Mouse (Mus musculus) intestine, embryonic 14.5 days (tissue): ENCODE data around the gene Tpm4. TPM values are rescaled to one million over a fixed set of nuclear protein-coding genes. Genes with fewer than 3 reads are reported as not detected.
A peak's percentile ranks its signal among the peaks of the same experiment; 100 is the strongest.

Source experiments
- ATAC-seq: fragments of 200-750 bp; cut with Nextera tagmentation; replicated peaks from 2 replicates; pipeline ENCODE4 v1.8.0; 2017; ENCODE audit warnings: low read depth, moderate number of reproducible peaks, moderate TSS enrichment, moderate library complexity; ENCODE audit not compliant: low FRiP score, low TSS enrichment
- DNase-seq: peaks from one replicate; pipeline ENCODE4 v3.0.0-alpha.2; 2018; ENCODE audit warnings: low spot score
- H3K27ac ChIP-seq: fragments of 300-500 bp; sonication (generic); 2 replicates; pipeline ENCODE4 v1.5.1; 2014; ENCODE audit warnings: low read depth, mild to moderate bottlenecking, control low read depth
- H3K27me3 ChIP-seq: fragments of 300-500 bp; sonication (generic); replicated peaks from 2 replicates; pipeline ENCODE4 v1.6.1; 2014; ENCODE audit warnings: low read length, control low read depth; ENCODE audit not compliant: control insufficient read depth, insufficient read depth
- H3K36me3 ChIP-seq: fragments of 300-500 bp; sonication (generic); 2 replicates; pipeline ENCODE4 v1.6.1; 2014; ENCODE audit warnings: low read length, control low read depth; ENCODE audit not compliant: control insufficient read depth, insufficient read depth
- H3K4me1 ChIP-seq: fragments of 300-500 bp; sonication (generic); replicated peaks from 2 replicates; pipeline ENCODE4 v1.6.1; 2014; ENCODE audit warnings: low read length, control low read depth, mixed read lengths; ENCODE audit not compliant: control insufficient read depth, insufficient read depth
- H3K4me2 ChIP-seq: fragments of 300-500 bp; sonication (generic); 2 replicates; pipeline ENCODE4 v1.6.1; 2014; ENCODE audit warnings: low read length
- H3K4me3 ChIP-seq: fragments of 300-500 bp; sonication (generic); 2 replicates; pipeline ENCODE4 v1.5.1; 2014; ENCODE audit warnings: low read depth, low read length, control low read depth, mixed read lengths
- H3K9ac ChIP-seq: fragments of 300-500 bp; sonication (generic); 2 replicates; pipeline ENCODE4 v1.6.1; 2014; ENCODE audit warnings: mild to moderate bottlenecking, low read length
- H3K9me3 ChIP-seq: fragments of 300-500 bp; sonication (generic); 2 replicates; pipeline ENCODE4 v1.6.1; 2016; ENCODE audit warnings: low read length, control low read depth; ENCODE audit not compliant: control insufficient read depth
- WGBS: fragments of 180-500 bp; shearing (Covaris S2); extraction: QIAGEN DNeasy Blood & Tissue Kit; methylation state at CpG from one replicate; pipeline ENCODE4 v1.1.7; 2014; 5-methylcytosine and 5-hydroxymethylcytosine counted together
- polyA plus RNA-seq: library from polyadenylated mRNA; unstranded; fragments of >200 nt; fragmentation: Nextera tagmentation; extraction: Ambion mirVana; gene quantifications from 2 replicates; pipeline ENCODE4 v1.2.1, GENCODE M21; 2014

The Tpm4 gene
- polyA plus RNA-seq, 1 experiment from 2014 or later: 558 TPM

- peak within 1 kb of the TSS; percentile 78 for H3K4me2 ChIP-seq
- WGBS: under 1% methylated on average over 81 of the region's 82 CpGs
- peak; percentile 99 for ATAC-seq
These were observed 26.2 kb downstream of the Tpm4 start, which contains the start of gene Rab8a for GRCm38 (mm10) chr8:72160707-72161697. Gene Rab8a (plus strand): TSS chr8:72161200.

GRCm38 (mm10) chr8:72162821-72163220, 28.0 kb downstream of the Tpm4 start:
- Histone ChIP-seq H3K4me3 (no peak overlapping the region), H3K4me2 (no peak overlapping the region), H3K9ac (no peak overlapping the region), H3K36me3 (peaks cover 12% of the 10 kb centered on the region), H3K9me3 (no peaks in the 10 kb centered on the region), H3K27ac (no peak overlapping the region), H3K4me1 (peaks cover 16% of the 10 kb centered on the region), H3K27me3 (no peaks in the 10 kb centered on the region)
- DNase-seq: no peak
- no peak for ATAC-seq

More at GRCm38 (mm10) chr8:72160707-72161697, 26.2 kb downstream of the Tpm4 start, which contains the start of gene Rab8a:
- Histone ChIP-seq H3K27me3 (no peaks in the 10 kb centered on the region), H3K27ac (peak within 1 kb of the TSS; percentile 55), H3K36me3 (peaks cover 9% of the 10 kb centered on the region), H3K4me1 (peaks cover 16% of the 10 kb centered on the region), H3K9ac (peak within 1 kb of the TSS; percentile 83), H3K4me3 (peak within 1 kb of the TSS; percentile 87), H3K9me3 (no peaks in the 10 kb centered on the region)
- peak; percentile 100 for DNase-seq

GRCm38 (mm10) chr8:72169098-72169668, 34.4 kb downstream of the Tpm4 start:
- Histone ChIP-seq H3K9me3 (no peaks in the 10 kb centered on the region), H3K27ac (no peak overlapping the region), H3K36me3 (peaks cover 70% of the 10 kb centered on the region), H3K4me3 (no peak overlapping the region), H3K9ac (no peak overlapping the region), H3K4me2 (no peak overlapping the region), H3K4me1 (no peaks in the 10 kb centered on the region), H3K27me3 (no peaks in the 10 kb centered on the region)
- DNase-seq: no peak
- ATAC-seq: no peak
- WGBS: 91% methylated on average over 3 of the region's 3 CpGs

GRCm38 (mm10) chr8:72169681-72170249, 35.0 kb downstream of the Tpm4 start:
- H3K9ac ChIP-seq: no peak overlapping the region
- WGBS: 76% methylated on average over 3 of the region's 3 CpGs
- ATAC-seq (no peak), DNase-seq (no peak)
- H3K27me3 ChIP-seq: no peaks in the 10 kb centered on the region
- H3K4me3 ChIP-seq: no peak overlapping the region
- H3K4me2 ChIP-seq: no peak overlapping the region
- no peaks in the 10 kb centered on the region for H3K9me3 ChIP-seq
- H3K27ac ChIP-seq: no peak overlapping the region
- H3K36me3 ChIP-seq: peaks cover 70% of the 10 kb centered on the region
- H3K4me1 ChIP-seq: no peaks in the 10 kb centered on the region

- no peak overlapping the region for H3K4me3 ChIP-seq
- H3K9ac ChIP-seq: no peak overlapping the region
- no peaks in the 10 kb centered on the region for H3K4me1 ChIP-seq
- peaks cover 94% of the 10 kb centered on the region for H3K36me3 ChIP-seq
- WGBS: 62% methylated on average over 5 of the region's 5 CpGs
- no peaks in the 10 kb centered on the region for H3K9me3 ChIP-seq
- no peaks in the 10 kb centered on the region for H3K27me3 ChIP-seq
- 0 out of 2 replicates have a peak, but pooled peaks have one; percentile 28 for ATAC-seq
- H3K4me2 ChIP-seq: no peak overlapping the region
- DNase-seq: peak; percentile 80
- no peak overlapping the region for H3K27ac ChIP-seq
These were observed 42.7 kb downstream of the Tpm4 start for GRCm38 (mm10) chr8:72177346-72177925.

- Histone ChIP-seq H3K4me2 (no peak overlapping the region), H3K36me3 (peaks cover 35% of the 10 kb centered on the region), H3K9ac (no peak overlapping the region), H3K4me3 (no peak overlapping the region), H3K27ac (no peak overlapping the region), H3K27me3 (no peaks in the 10 kb centered on the region), H3K4me1 (no peaks in the 10 kb centered on the region), H3K9me3 (no peaks in the 10 kb centered on the region)
- no peak for DNase-seq
- WGBS: 81% methylated on average over 2 of the region's 2 CpGs
- ATAC-seq: 0 out of 2 replicates have a peak, but pooled peaks have one; percentile 12
These were observed 48.9 kb downstream of the Tpm4 start for GRCm38 (mm10) chr8:72183554-72184202.

GRCm38 (mm10) chr8:72187793-72188331, 53.1 kb downstream of the Tpm4 start:
- Histone ChIP-seq H3K4me2 (no peak overlapping the region), H3K9me3 (no peaks in the 10 kb centered on the region), H3K4me3 (no peak overlapping the region), H3K9ac (no peak overlapping the region), H3K27ac (no peak overlapping the region), H3K36me3 (no peaks in the 10 kb centered on the region), H3K27me3 (no peaks in the 10 kb centered on the region), H3K4me1 (no peaks in the 10 kb centered on the region)
- DNase-seq: no peak
- 92% methylated on average over 2 of the region's 2 CpGs for WGBS
- ATAC-seq: no peak
